Mouse (Mus musculus) Patski (cell line): ENCODE results near the gene Stard8. TPM values are rescaled to one million over a fixed set of nuclear protein-coding genes. Genes with fewer than 3 reads are reported as not detected.
"Not testable (repeated sequence)": the region's sequence is repeated elsewhere in the genome, so short reads cannot be mapped to it uniquely, and the experiment has no call there.

ENCODE experiments used
- ATAC-seq: fragments of 100-300 bp; one replicate; pipeline ENCODE4 v1.8.0; 2021
- CTCF ChIA-PET: fragments of 350-600 bp; sonication (Branson Sonifier 250); formaldehyde crosslinking; loops from one replicate; lab custom pipeline; 2022; ENCODE audit warnings: inconsistent platforms; lab: Charles Lee
- POLR2A ChIA-PET: fragments of 350-600 bp; sonication (Branson Sonifier 250); formaldehyde crosslinking; loops from one replicate; lab custom pipeline; 2022; ENCODE audit warnings: antibody characterized with exemption, inconsistent platforms; lab: Charles Lee
- DNase-seq: peaks from one replicate; pipeline ENCODE4 v3.0.0-alpha.2; 2011; ENCODE audit warnings: low read depth, low spot score
- H3K27me3 ChIP-seq: fragments of 371-371 bp; one replicate; pipeline ENCODE4 v1.5.1; 2021
- CTCF ChIP-seq: fragments of 100-300 bp; IDR thresholded peaks from one replicate; pipeline ENCODE4 v1.5.1; 2021
- in situ Hi-C: fragments of 300-500 bp; cut with MboI; formaldehyde crosslinking; loops from 3 replicates; pipeline ENCODE4 v1.11.1; 2018; ENCODE audit warnings: low pct_unique_long_range_greater_than_20kb, mixed read lengths
- polyA plus RNA-seq: library from polyadenylated mRNA; unstranded; gene quantifications from one replicate; pipeline ENCODE4 v1.2.3, GENCODE M21; 2021

Stard8 gene
- polyA plus RNA-seq, result 25.8 TPM

- ChIA-PET POLR2A (no interaction called here), CTCF (interaction anchor here (2.6 kb wide), 1 partner anchor 13 kb away, joined by 11 read pairs; no protein-coding TSS in a partner anchor)
- H3K27me3 ChIP-seq, result peaks cover 21% of the 10 kb centered on the region
- DNase-seq, result no peak
- TF ChIP-seq CTCF, result no peak
- in situ Hi-C loops, result no loop called here
- ATAC-seq, result no peak
Measured at GRCm38 (mm10) chrX:99003046-99003445, at the start of gene Stard8. Stard8 (plus strand) TSS chrX:99003248.

DNA sequence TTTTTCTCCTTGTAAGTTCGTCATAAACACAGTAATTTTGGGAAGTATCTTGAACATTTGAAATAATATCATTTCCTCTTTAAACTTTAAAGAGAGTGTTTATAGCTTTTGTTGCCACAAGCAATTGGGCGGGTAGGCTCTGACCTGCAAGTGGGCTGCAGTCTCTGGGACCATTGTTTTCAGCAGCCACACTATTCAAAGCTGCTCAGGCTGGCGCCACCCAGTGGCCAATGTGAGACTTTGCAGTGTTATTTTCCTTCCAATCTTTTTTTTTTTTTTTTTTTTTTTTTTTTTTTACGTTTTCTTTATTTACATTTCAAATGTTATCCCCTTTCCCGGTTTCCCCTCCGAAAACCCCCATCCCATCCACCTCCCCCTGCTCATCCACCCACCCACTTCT lies 49.1 kb upstream of the Stard8 start:
- in situ Hi-C loops, result no loop called here
- H3K27me3 ChIP-seq, result peaks cover 35% of the 10 kb centered on the region
- DNase-seq (no peak), ATAC-seq (no peak)
- CTCF ChIA-PET, result no interaction called here
- POLR2A ChIA-PET, result no interaction called here
- peak; percentile 73 for TF ChIP-seq CTCF

GRCm38 (mm10) chrX:98958287-98958686 lies 44.8 kb upstream of the Stard8 start:
- no peak for TF ChIP-seq CTCF
- in situ Hi-C loops, result no loop called here
- ChIA-PET POLR2A (no interaction called here), CTCF (no interaction called here)
- peaks cover 22% of the 10 kb centered on the region for H3K27me3 ChIP-seq
- ATAC-seq (no peak), DNase-seq (no peak)

- in situ Hi-C loops, result no loop called here
- no peak for TF ChIP-seq CTCF
Measured at GRCm38 (mm10) chrX:98959050-98959449, 44.0 kb upstream of the Stard8 start.

DNA sequence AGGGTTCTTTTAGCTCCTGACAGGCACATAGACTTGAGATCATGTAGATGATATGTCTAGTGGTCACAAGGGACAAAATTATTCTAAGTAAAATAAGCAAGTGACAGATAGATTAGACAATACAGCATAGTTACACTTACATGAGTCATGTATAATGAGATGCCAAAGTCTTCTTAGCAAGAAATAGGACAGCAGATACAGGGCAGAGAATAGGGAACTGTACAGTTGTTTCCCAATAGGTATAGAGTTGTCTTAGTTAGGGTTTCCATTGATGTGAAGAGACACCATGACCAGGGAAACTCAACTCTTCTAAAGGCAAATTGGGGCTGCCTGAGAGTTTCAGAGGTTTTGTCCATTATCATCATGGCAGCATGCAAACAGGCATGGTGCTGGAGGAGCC lies 39.3 kb upstream of the Stard8 start:
- H3K27me3 ChIP-seq, result peaks cover 13% of the 10 kb centered on the region
- DNase-seq (no peak), ATAC-seq (peak; percentile 26)
- no peak for TF ChIP-seq CTCF
- CTCF ChIA-PET, result no interaction called here
- POLR2A ChIA-PET, result no interaction called here
- in situ Hi-C loops, result no loop called here

More at GRCm38 (mm10) chrX:98959050-98959449, 44.0 kb upstream of the Stard8 start:
- POLR2A ChIA-PET, result no interaction called here
- peaks cover 24% of the 10 kb centered on the region for H3K27me3 ChIP-seq
- CTCF ChIA-PET, result no interaction called here
- ATAC-seq (no peak), DNase-seq (no peak)

- DNase-seq (no peak), ATAC-seq (no peak)
- POLR2A ChIA-PET, result no interaction called here
- TF ChIP-seq CTCF, result no peak
- CTCF ChIA-PET, result no interaction called here
- H3K27me3 ChIP-seq, result peaks cover 21% of the 10 kb centered on the region
- in situ Hi-C loops, result no loop called here
Measured at GRCm38 (mm10) chrX:98964513-98964912, 38.5 kb upstream of the Stard8 start.

GRCm38 (mm10) chrX:98986611-98987010 lies 16.4 kb upstream of the Stard8 start:
- peaks cover 28% of the 10 kb centered on the region for H3K27me3 ChIP-seq
- CTCF ChIA-PET, ATAC-seq, DNase-seq, POLR2A ChIA-PET, in situ Hi-C loops: not testable (repeated sequence)
- peak; percentile 63 for TF ChIP-seq CTCF

DNA sequence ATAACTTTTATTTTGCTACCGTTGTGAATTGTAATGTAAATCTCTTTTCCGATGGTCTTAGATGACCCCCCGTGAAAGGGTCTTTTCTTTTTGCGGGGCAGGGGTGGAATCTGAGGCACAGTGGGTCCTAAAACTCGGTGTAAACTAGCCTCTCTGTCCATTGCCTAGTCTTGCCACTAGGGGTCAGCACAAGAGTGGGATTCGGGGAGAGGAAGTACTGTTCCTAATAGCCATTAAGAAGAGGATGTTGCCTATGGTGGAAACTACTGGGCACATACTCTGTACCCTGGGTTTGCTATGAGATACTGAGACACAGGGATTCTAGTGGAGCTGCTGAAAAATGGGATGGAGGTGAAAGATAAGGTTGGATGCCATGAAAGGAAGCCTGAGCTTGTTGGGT lies 13.5 kb upstream of the Stard8 start:
- CTCF ChIA-PET, result interaction anchor here (0.6 to 2.8 kb wide), 12 partner anchors 9 to 85 kb away, joined by 3 to 11 read pairs (median 4); partner anchors contain the start of gene Stard8
- POLR2A ChIA-PET, result no interaction called here
- DNase-seq (no peak), ATAC-seq (no peak)
- peak; percentile 53 for TF ChIP-seq CTCF
- in situ Hi-C loops, result no loop called here
- peaks cover 20% of the 10 kb centered on the region for H3K27me3 ChIP-seq

GRCm38 (mm10) chrX:99002065-99002464 lies 983 bp upstream of the Stard8 start:
- POLR2A ChIA-PET, result no interaction called here
- CTCF ChIA-PET, result interaction anchor here (1.1 to 2.6 kb wide), 2 partner anchors 10 to 12 kb away, joined by 4 to 11 read pairs; no protein-coding TSS in a partner anchor
- DNase-seq, result no peak

DNA sequence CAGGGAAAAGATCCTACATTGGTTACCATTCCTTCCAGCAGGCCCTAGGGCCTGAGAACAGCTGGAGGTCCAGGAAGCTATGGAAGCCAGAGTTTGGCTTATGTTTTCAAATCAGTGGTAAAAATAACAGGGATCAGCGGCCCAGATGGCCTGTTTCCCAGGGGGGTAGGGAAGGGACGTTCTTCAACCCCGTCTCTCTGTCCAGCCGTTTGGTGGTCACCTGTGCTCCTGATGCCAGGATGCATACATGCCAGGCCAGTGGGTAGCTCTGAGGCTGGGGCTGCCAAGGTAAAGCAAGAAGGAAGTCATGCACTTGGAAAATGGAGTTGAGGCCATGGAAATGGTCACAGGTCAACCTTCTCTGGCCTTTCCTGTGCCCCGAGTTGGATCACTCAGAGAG lies 7.5 kb downstream of the Stard8 start:
- TF ChIP-seq CTCF, result no peak
- no peak for ATAC-seq
- peaks cover 27% of the 10 kb centered on the region for H3K27me3 ChIP-seq
- in situ Hi-C loops, result no loop called here
- POLR2A ChIA-PET, result no interaction called here
- no peak for DNase-seq
- CTCF ChIA-PET, result no interaction called here

More at GRCm38 (mm10) chrX:99002065-99002464, 983 bp upstream of the Stard8 start:
- no peak for ATAC-seq
- no peak for TF ChIP-seq CTCF
- in situ Hi-C loops, result no loop called here
- peaks cover 26% of the 10 kb centered on the region for H3K27me3 ChIP-seq

DNA sequence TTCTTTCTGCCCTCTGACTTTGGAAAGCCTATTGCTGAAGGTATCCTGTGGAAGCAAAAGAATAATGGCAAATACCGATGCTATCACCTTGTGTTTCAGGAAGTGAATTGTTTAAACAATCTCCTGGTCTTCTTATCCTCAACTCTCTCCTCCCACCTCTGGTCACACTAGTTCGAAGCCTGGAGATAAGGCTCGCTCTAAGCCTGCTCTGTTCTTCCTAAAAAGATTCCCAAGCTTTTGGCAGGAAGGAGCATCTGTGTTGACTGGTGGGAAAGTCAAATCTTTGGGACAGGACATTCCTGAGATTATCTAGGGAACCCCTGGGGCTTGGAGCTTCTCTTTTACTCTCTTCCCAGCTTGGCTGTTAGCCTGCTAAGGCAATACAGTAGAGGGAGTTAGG lies 8.2 kb downstream of the Stard8 start:
- TF ChIP-seq CTCF, result no peak
- ChIA-PET CTCF (interaction anchor here (0.8 to 1.4 kb wide), 3 partner anchors 10 to 37 kb away, joined by 3 to 4 read pairs (median 4); no protein-coding TSS in a partner anchor), POLR2A (no interaction called here)
- ATAC-seq (no peak), DNase-seq (no peak)
- H3K27me3 ChIP-seq, result peaks cover 27% of the 10 kb centered on the region
- in situ Hi-C loops, result no loop called here

GRCm38 (mm10) chrX:99012486-99012885 lies 9.4 kb downstream of the Stard8 start:
- TF ChIP-seq CTCF, result no peak
- in situ Hi-C loops, result no loop called here
- POLR2A ChIA-PET, result no interaction called here
- DNase-seq, result no peak
- CTCF ChIA-PET, result interaction anchor here (1.4 kb wide), 1 partner anchor 36 kb away, joined by 3 read pairs; no protein-coding TSS in a partner anchor
- peaks cover 32% of the 10 kb centered on the region for H3K27me3 ChIP-seq
- ATAC-seq, result no peak
